Comparison of ENCODE assay signal across 8 mouse cellular contexts in genomic region chr1:182763716-182764461, GRCm38 (mm10). TPM values are rescaled to one million over a fixed set of nuclear protein-coding genes. Genes with fewer than 3 reads are reported as not detected.
DNase-seq lines count a peak whose midpoint lies in the region; ATAC-seq and TF ChIP-seq lines count a peak whose summit lies in the region.

Gene Susd4 (plus strand): TSS chr1:182763860.

- peak within 1 kb of the TSS; percentile 66 for H3K27ac ChIP-seq in embryonic facial prominence, embryonic 13.5 days
- peak within 1 kb of the TSS; percentile 96 for H3K27ac ChIP-seq in layer of hippocampus, adult 2 months
- H3K27ac ChIP-seq in olfactory bulb, adult 2 months (ENCODE audit: insufficient read depth, low read depth, low read length) = peak within 1 kb of the TSS; percentile 77

- H3K9ac ChIP-seq in embryonic facial prominence, embryonic 13.5 days = peak within 1 kb of the TSS; percentile 68

- no peaks in the 10 kb centered on the region for H3K9me3 ChIP-seq in embryonic facial prominence, embryonic 13.5 days

- H3K4me1 ChIP-seq in embryonic facial prominence, embryonic 13.5 days = peaks cover 16% of the 10 kb centered on the region
- H3K4me1 ChIP-seq in olfactory bulb, adult 2 months (ENCODE audit: control insufficient read depth, insufficient read depth, low read length) = peaks cover 11% of the 10 kb centered on the region

- peak within 1 kb of the TSS; percentile 65 for H3K4me3 ChIP-seq in embryonic facial prominence, embryonic 13.5 days
- H3K4me3 ChIP-seq in layer of hippocampus, adult 2 months = peak within 1 kb of the TSS; percentile 80
- H3K4me3 ChIP-seq in olfactory bulb, adult 2 months (ENCODE audit: insufficient read depth, low read depth, low read length) = peak within 1 kb of the TSS; percentile 93

- H3K36me3 ChIP-seq in embryonic facial prominence, embryonic 13.5 days = no peaks in the 10 kb centered on the region

- intact Hi-C loops in heart, postnatal 36 days (cut with DNase I) = no loop called here

- WGBS in embryonic facial prominence, embryonic 13.5 days = under 1% methylated on average over 91 of the region's 95 CpGs
- under 1% methylated on average over 94 of the region's 95 CpGs for WGBS in olfactory bulb, adult 2 months

- H3K27me3 ChIP-seq in embryonic facial prominence, embryonic 13.5 days = peaks cover 36% of the 10 kb centered on the region

- DNase-seq in B cell, adult 2 months = peak; percentile 5
- DNase-seq in adrenal gland, postnatal 14 days = peak; percentile 74
- DNase-seq in heart, postnatal 36 days = peak; percentile 22 to 32
- peak; percentile 83 for DNase-seq in layer of hippocampus, adult 2 months (ENCODE audit: low spot score in 2 of 2)
- peak; percentile 53 to 61 for DNase-seq in lung, adult 18-20 months
- peak; percentile 94 for DNase-seq in thymus, postnatal 14 days

- H3K4me2 ChIP-seq in embryonic facial prominence, embryonic 13.5 days = peak within 1 kb of the TSS; percentile 92

- TF ChIP-seq CTCF in layer of hippocampus, adult 2 months (conservative IDR thresholded peaks at IDR 0.05) = no peak
- TF ChIP-seq CTCF in olfactory bulb, adult 2 months (IDR thresholded peaks at IDR 0.05; ENCODE audit: insufficient read depth, low read depth, low read length) = no peak

- ATAC-seq in embryonic facial prominence, embryonic 13.5 days (ENCODE audit: insufficient number of reproducible peaks, insufficient read depth, low FRiP score, low TSS enrichment, low read depth) = peak; percentile 81

- TF ChIP-seq POLR2A in olfactory bulb, adult 2 months (IDR thresholded peaks at IDR 0.05; ENCODE audit: insufficient read depth, low read depth, low read length) = peak; percentile 65

RNA-seq across cellular contexts. Expression of gene Susd4, which starts in this region (rescaled TPM):
- total RNA-seq in adrenal gland, postnatal 14 days (2021) = 2.0 and 2.5 TPM in 2 replicates
- polyA plus RNA-seq in embryonic facial prominence, embryonic 13.5 days (2015; fragmentation: Nextera tagmentation; extraction: Ambion mirVana) = 19.4 and 21.3 TPM in 2 replicates
- total RNA-seq in heart, postnatal 36 days (2021) = under 1 TPM; 0.39 to 0.41 TPM
- total RNA-seq in layer of hippocampus, adult 2 months (2021) = 100 to 1,000 TPM; 127 to 135 TPM
- polyA plus RNA-seq in olfactory bulb, adult 2 months (2012; ENCODE audit: insufficient read depth, insufficient read length, low replicate concordance, missing spikeins) = not detected in 2 replicates

Comparison
In these comparisons a context has a peak if more than half of its experiments do, and no peak if none do; other contexts are left out.
1. Peak in every context shown above with its lines: DNase-seq, ATAC-seq, H3K4me3 ChIP-seq and H3K27ac ChIP-seq.
2. RNA of gene Susd4 (total RNA-seq): 127 to 135 TPM in layer of hippocampus, adult 2 months; 2.0 to 2.5 TPM in adrenal gland, postnatal 14 days and 0.39 to 0.41 TPM in heart, postnatal 36 days; every median in the first group is over 10 times any median in the second.
3. RNA of gene Susd4 (polyA plus RNA-seq): 19.4 to 21.3 TPM in embryonic facial prominence, embryonic 13.5 days; not detected in olfactory bulb, adult 2 months; every median in the first group is over 10 times any median in the second.
4. Peak in DNase-seq in heart, postnatal 36 days; RNA of the gene not detected or under 1 TPM.
5. DNase-seq: peak in every context shown above with its lines; median percentile 94 in thymus, postnatal 14 days; 83 in layer of hippocampus, adult 2 months; 74 in adrenal gland, postnatal 14 days; 57 in lung, adult 18-20 months; 27 in heart, postnatal 36 days; 5 in B cell, adult 2 months.